Mouse (Mus musculus) myocyte (in vitro differentiated cells): Measurements from ENCODE around the gene Tac4.

Source experiments
- CEBPB ChIP-seq: IDR thresholded peaks from 2 replicates; pipeline ENCODE4 v1.6.1; 2011; ENCODE audit warnings: mild to moderate bottlenecking, moderate library complexity; ENCODE audit not compliant: poor library complexity, insufficient read depth, severe bottlenecking
- POLR2A ChIP-seq: IDR thresholded peaks from one replicate; pipeline ENCODE4 v1.6.1; 2011; ENCODE audit warnings: low read depth, mild to moderate bottlenecking, control low read depth, moderate library complexity; ENCODE audit not compliant: insufficient read length
- POLR2AphosphoS2 ChIP-seq: IDR thresholded peaks from one replicate; pipeline ENCODE4 v1.6.1; 2011; ENCODE audit warnings: low read depth, control low read depth; ENCODE audit not compliant: insufficient read length

- TF ChIP-seq POLR2AphosphoS2, result peak; percentile 46
- TF ChIP-seq POLR2A, result no peak
- TF ChIP-seq CEBPB, result no peak
Measured at GRCm38 (mm10) chr11:95263816-95264454, 2.6 kb downstream of the Tac4 start.
